Mouse (Mus musculus): Measurements from ENCODE around the gene Clca2. TPM values are rescaled to one million over a fixed set of nuclear protein-coding genes. Genes with fewer than 3 reads are reported as not detected.

The Clca2 gene
- 0.61 and 1.2 TPM in 2 replicates for polyA plus RNA-seq (2012; rRNA removed; ENCODE audit: low replicate concordance)

DNA sequence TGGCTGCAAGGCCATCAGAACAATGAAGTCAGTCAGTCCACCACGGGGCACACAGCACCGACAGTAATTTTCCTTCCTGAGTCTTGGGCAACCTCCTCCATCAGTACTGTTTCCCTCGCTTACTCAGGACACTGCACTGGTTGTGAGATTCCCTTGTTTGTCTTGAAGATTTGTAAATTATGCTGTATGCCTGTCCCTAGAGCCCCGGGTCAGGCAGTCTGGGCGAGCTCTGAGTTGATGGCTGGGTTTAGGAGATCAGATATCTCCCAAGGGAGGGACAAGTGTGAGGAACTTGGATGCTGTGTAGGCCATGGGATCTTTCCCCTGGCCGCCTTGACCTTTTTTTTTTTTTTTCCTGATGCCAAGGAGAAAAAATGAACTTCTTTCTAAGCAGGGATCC lies at the start of gene Clca2:
TSS of gene Clca2 (minus strand) at position 153 of the 400 bp plus-strand sequence.

DNA sequence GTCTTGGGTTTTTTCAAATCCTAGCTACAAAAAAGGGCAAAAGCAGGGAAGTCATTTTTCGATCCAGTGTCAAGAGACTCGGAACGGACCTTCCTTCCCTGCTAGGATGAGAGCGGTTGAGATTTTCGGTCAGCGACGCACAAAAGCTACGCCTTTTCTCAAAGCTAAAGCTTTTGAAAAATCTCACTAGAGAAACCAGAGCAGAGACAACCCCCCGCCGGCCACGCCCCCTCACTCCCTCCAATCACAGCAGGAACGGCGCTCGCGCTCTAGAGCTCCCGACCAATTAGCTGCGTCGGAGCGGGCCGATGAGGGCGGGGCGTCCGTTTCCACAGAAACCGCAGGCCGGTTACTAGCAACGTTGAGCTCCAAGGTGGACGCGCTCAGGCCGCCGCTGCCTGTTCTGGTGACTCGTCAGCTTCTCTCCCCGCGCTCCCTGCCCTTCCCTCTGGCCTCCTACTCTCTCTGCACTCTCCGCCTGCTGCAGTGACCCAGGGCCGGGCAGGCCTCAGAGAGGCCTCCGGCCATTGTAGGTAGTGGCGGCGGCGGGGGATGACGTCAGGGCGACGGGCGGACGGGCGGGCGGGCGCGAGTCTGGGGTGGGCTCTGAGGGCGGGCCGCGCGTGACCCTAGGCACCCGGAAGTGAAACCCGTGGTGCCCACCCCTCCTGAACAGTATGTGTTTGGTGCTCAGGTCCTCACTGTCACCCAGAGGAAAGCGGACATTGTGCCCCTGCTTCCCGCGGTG lies 19.2 kb upstream of the Clca2 start, which contains the start of gene Odf2l:
TSS of gene Odf2l (plus strand) at position 335 of the 748 bp plus-strand sequence.

DNA sequence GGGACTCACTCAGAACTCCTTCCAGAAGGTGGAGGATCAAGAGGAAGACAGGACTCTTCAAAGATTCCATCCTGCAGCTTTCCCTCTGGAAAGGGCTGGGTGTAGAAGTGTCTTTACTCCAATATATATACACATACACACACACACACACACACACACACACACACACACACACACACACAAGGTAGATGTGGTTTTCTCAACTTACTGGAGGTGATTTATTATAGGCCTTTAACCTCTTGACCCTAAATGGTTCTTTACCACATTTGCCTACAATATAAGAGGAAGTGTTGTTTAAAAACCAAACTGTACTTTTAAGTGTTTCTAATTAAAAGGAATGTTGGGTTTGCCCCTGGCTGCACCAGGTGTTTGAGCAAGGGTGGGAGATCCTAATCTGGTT lies 66.6 kb downstream of the Clca2 start, which contains the start of gene Clca1:
TSS of gene Clca1 (minus strand) at position 101 of the 400 bp plus-strand sequence.

Other genes starting within 250 kb of the Clca2 start
- gene Clca4b, start 166.9 kb downstream of the Clca2 start, polyA plus RNA-seq (2012; rRNA removed; ENCODE audit: low replicate concordance): not detected in 2 replicates
- gene Clca4a, start 124.4 kb downstream of the Clca2 start, polyA plus RNA-seq (2012; rRNA removed; ENCODE audit: low replicate concordance): not detected in 2 replicates
- gene Clca1, start 66.7 kb downstream of the Clca2 start, polyA plus RNA-seq (2012; rRNA removed; ENCODE audit: low replicate concordance): 0.14 and 0.16 TPM in 2 replicates
- gene Odf2l, start 19.1 kb upstream of the Clca2 start, polyA plus RNA-seq (2012; rRNA removed; ENCODE audit: low replicate concordance): 1.9 and 4.8 TPM in 2 replicates
- gene Col24a1, start 193.0 kb upstream of the Clca2 start, polyA plus RNA-seq (2012; rRNA removed; ENCODE audit: low replicate concordance): 0.08 and 0.49 TPM in 2 replicates

Data from mammary gland, adult 2 months (tissue).